Mouse (Mus musculus): ENCODE data around the gene Umad1.

Umad1 gene

DNA sequence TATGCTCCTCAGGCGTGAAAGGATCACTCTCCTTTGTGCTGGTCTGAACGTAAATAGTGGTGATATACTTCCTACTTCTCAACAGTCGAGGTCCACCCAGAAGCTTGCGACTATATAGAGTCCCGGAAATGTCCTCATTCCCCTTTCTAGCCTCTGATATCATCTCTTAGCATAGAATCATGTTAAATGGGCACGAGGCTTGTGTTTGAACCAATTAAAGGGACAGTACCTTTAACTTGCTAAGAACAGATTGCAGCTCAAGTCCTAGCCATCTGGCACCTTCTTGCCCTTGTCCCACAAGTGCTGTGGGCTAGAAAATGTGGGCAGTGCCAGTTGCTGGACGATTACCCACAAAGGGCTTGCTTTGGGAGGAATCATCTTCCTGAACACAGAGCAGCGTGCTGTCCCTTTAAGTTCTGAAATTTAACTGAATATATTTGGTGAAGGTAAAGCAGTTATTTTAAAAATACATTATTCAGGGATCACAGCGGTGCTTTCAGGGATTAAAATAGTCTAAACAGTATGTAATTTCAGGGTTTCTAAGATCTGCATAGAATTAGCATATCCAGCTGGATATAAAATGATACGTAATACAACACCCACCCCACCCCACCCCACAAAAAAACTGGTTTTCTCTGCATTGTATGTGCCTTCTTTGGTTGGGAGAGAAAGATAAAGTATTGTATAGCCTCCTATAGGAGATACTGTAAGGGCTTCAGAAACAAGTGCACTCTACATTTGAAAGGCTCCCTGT lies 153.9 kb downstream of the Umad1 start:
- in situ Hi-C loops (cut with MboI, MseI), result no loop called here

DNA sequence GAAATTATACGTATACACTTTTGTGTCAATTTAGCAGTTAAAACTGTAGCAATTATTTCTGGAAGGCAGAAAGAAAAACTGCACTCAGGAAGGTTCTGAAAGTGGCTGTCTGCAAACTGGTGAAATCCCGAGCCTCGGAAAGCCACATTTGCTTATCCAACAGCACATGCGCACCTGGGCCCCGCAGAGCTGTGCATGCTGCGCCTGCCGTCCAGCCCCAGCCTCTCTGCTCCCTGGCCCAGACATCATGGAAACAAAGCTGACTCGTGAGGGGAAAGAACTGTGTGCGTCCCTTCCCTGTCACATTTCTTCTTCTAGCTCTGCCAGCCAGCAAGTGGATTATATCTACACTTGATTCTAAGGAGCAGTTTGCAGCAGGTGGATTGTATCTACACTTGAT lies 154.9 kb downstream of the Umad1 start:
- in situ Hi-C loops (cut with MboI, MseI), result no loop called here

DNA sequence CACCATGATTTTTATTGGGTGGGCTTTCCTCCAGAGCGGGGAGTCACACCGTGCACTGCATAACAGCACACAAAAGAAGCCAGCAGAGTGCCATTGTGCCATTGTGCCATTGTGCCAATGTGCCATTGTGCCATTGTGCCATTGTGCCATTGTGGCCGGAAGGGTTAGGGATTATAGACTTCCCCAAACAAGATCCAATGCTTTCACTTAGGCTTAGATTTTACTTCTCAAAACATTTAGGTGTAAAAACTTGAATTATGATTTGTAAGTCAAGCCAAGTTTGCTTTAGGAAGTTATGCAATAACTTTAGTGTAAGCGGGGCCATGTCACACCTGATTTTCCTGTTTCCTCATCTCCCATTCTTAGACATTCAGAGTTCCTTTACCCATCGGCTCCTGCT lies 156.7 kb downstream of the Umad1 start:
- in situ Hi-C loops (cut with MboI, MseI), result no loop called here

DNA sequence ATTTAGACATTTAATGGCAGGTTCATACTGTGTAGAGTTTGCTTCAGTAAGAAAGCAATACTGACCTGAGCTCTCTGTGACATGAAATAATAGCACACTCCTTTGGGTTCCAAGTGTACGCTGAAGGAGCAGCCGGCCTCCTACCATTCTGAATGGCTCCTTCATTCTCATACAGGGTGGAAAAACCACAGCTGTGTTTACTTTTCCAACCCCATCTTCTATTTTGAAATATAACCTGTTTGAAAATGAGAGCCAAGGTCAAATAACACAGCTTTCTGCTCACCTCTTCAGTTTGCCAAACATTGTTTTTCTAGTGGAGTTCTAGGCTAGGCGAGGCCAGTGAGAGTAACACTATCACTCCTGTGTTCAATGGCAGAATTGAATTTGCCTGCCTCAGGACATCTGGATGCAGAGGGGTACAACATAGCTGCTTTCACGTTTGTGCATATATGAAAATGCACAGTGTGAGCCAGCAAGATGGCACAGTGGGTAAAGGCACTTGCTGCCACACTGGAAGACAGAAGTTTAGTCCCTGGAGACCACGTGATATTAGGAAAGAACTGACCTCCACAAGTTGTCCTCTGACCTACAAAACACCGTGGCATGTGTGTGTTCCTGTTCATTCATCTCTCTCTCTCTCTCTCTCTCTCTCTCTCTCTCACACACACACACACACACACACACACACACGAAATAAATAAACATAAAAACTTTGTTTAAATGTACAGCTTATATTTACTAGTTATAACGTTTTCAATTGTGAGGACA lies 157.9 kb downstream of the Umad1 start:
- in situ Hi-C loops (cut with MboI, MseI), result no loop called here

DNA sequence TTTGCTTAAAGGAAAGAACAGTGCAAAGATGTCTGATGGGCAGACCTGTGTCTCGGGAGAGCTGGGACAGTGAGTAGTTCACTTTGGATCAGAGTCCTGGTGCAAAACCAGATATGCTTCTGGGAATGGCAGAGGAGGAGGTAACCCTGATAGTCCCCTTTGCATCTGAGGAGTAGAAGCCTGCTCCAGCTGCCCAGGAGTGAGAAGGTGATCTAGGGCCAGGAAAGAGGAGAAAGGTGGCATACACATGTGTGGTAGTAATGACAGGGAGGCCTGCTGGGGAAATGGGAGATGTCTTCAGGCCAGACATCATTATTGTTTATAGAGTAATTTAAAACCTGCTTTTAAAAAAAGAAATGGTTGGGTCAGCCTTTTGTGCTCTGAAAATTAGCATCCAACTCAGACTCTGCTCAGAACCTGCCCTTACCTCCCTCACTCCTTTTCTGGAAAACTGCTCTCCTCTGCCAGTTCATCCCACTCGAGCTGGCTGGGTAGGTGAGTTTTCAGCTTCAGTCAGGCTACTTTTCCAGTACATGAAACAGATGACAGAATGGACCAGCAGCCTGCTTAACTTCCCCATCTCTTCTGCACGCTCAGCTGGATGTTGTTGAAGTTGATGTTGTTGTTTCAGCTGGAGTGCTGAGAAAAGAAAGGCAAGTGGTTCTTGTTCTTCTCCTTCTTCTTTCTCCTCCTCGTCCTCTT lies 160.5 kb downstream of the Umad1 start:
- in situ Hi-C loops (cut with MboI, MseI), result no loop called here

DNA sequence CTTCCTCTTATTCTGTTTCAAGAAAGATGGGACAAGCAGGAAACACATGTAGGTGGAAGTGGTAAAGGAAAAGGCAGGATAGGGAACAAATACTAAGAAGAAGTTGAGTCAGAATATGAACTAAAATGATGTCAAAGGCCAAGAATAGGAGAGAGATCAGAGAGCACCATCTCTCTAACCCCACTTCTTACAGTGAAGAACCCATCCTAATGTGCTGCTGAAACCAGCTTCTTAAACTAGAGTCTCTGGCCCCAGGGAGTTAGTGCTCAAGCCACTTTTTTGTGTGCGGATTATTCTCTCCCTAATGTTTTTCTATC lies 161.1 kb downstream of the Umad1 start:
- in situ Hi-C loops (cut with MboI, MseI), result no loop called here

DNA sequence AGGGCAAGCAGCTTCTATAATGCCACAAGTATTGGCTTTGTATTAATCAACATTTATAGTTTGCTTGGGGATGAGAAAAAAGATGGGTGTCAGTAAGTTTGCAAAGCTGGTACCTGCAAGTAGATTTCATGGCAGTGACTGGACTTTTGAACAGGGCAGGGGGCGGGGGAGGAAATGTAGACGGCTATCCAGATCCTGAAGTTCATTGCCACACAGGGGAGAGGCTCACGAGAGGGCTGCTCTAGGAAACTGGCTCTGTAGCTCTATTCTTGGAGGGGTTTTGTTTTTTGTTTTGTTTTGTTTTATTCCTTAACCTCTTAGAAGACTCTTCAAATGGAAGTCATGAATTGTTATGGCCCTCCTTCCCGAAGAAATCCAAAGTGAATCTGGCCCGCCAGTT lies 162.3 kb downstream of the Umad1 start:
- in situ Hi-C loops (cut with MboI, MseI), result no loop called here

DNA sequence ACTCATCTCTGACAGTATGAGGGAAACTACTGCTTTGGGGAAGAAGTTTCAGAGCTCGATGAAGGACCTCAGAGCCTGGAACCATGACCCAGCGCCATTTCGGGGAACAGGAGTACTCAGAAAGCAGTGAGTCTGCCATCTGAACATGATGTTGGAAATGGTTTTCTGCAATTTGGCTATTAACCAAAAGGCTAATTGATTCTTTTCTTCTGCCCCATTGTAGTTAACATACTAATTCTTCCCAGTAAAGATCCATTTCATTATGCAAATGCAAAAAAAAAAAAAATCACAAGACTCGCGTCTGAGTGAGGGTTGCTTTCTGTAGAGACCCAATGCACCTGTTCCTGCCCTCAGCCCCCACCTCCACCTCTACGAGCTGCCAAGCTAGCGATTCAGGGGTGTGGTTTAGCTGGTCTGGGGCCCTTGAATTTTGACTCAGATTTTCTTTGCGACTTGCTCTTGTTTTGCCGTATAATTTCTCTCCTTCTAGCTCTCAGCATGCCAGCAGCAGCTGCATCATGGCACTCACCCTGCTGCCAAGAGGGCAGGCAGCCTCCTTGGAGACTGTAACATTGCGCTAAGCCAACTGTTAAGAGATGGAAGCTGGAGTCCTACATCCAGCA lies 163.0 kb downstream of the Umad1 start:
- in situ Hi-C loops (cut with MboI, MseI), result no loop called here

DNA sequence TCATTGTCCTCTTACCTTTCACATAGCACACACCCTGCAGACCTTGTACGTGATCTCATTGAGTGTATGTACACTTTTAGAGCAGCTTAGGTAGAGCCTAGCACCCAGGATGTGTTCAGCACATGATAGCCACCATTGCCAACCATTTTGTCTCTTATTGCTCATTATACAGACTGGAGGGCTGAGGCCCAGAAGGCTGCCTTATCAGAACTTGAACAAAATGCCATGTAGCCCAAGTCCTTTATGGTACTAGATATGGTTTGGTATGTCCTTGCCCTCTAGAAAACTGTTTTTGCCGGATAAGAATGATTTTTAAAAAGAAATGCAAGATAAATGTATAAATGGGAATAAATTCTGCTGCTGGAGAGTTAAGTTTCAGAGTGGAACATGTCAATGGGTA lies 164.1 kb downstream of the Umad1 start:
- in situ Hi-C loops (cut with MboI, MseI), result no loop called here

DNA sequence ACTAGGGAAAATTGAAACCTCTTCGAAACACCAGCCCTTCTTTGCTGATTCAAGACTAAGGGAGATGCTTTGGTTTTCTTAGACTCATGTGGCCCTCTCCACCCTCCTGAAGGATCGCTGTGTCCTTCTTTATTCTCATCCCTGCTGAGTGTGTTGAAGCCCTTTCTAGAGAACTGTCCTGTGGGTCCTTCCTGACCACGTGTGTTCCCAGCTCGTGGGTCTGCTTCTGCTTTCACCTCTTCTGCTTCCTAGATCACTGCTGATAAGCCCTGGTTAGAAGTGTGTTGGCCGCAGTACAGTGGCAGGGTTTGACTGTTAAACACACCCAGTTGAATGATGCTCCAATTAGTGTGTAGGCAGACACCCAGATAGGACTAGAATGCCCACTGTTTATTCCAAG lies 168.6 kb downstream of the Umad1 start:
- in situ Hi-C loops (cut with MboI, MseI), result no loop called here

DNA sequence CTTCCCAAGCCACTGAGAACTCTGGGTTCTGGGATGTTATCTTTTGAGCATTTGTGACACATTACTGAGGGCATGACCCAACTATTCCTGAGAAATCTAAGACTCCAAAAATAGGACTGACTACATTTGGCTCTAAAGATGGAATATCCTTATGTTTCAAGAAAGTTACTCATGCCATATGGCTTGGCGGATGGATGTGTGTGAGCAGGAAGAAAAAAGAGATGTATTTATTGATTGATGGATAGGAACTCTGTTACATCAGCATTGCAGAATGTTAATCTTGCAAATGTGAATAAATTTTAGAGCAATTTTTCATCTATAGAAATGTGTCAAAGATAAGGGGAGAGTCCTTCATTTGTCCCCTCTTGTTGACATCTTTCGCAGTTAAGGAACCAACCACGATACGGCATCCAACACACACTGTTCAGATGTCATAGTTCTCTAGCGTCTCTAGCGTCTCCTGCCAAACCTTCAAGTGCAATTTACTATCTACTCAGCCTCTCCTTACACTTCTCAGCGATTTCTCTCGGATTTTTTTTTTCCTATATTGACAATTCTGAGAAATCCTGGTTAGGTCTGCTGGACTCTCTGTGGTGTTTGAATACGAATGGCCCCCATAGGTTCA lies 171.6 kb downstream of the Umad1 start:
- in situ Hi-C loops (cut with MboI, MseI), result no loop called here

DNA sequence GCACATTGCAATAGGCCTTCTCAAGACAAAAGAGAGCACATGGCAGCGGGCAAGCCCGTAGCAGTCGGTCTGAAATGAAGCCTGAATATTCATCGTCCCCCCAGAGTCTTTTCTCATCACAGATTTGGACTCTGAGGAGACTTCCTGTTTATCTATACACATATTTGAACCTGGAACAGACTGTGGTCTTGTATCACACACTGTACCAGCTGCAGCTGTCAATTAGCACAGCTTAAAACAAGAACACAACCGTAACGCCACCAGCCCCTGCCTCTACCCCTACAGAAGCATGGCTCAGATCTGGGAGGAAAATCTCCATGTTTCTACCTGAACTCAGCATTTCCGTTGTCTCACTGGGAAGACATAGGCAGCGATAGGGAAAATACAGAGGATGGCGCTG lies 174.1 kb downstream of the Umad1 start:
- in situ Hi-C loops (cut with MboI, MseI), result no loop called here

DNA sequence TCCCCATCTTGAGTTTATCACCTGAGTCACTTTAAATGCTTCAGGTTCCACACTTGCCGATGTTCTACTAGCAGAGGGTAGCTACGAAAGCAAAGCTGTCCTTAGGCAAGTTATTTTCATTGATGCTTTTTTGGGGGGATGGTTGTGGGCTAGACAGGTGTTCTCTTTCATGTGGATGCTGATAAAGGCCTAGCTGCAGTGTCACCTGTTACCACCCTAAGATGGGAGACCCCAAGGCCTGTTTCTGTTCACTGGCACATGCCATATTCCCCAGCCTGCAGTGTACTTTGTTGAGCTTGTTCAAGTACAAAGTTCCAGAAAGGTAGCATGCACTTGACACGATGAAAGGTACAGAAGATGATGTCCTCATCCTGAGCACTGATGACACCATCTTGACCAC lies 178.8 kb downstream of the Umad1 start:
- in situ Hi-C loops (cut with MboI, MseI), result no loop called here

DNA sequence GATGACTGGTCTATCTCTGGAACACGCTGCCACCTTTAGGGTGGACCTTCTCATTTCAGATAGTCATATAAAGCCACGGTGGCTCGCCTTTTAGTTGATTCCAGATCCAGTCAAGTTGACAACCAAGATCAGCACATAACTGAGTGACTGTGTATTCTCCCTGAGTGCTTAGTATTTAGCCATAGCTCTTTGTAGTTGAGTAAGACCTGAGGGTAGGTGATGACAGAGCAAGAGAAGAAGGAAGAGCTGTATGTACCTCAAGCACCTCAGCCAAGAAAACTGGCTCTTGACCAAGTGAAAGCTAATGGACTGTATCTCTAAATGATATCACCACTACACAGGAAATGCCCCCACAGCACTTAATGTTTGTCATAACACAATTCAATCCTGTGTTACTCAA lies 182.7 kb downstream of the Umad1 start:
- in situ Hi-C loops (cut with MboI, MseI), result no loop called here

DNA sequence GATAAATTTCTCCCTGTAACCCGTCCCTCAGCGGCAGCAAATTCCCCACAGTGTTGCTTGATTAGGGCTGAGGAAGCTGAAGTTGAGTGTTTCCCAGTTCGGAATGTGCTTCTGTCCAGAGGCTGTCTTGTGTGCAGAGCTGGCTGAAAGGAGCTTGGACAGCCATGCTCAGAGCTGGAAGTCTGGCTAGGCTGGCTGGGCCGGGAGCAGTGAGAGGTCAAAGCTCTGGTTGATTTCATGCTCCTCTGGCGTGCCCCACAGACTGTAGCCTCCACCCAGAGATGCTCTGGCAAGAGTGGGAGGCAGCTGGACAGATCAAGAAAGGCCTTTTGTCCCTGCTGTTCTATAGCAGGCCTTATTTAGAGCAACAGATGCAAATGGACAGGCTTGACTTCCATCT lies 187.7 kb downstream of the Umad1 start:
- in situ Hi-C loops (cut with MboI, MseI), result no loop called here

DNA sequence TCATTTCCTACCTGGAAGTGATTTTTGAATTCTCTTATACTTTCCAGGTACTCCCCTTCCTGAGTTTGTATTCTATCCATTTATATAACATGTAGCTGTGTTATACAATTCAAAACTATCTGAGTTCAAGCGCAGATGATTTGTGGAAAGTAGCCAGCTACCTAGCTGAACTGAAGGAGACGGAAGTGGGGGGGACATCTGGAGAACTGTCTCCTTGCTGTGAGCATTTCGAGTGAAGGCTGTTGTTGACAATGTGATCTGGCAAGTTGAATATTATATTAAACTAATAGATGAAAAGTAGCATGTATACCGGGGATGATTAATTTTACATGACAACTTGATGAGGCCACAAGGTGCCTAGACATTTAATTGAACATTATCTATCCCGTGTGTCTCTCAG lies 196.5 kb downstream of the Umad1 start:
- in situ Hi-C loops (cut with MboI, MseI), result no loop called here

DNA sequence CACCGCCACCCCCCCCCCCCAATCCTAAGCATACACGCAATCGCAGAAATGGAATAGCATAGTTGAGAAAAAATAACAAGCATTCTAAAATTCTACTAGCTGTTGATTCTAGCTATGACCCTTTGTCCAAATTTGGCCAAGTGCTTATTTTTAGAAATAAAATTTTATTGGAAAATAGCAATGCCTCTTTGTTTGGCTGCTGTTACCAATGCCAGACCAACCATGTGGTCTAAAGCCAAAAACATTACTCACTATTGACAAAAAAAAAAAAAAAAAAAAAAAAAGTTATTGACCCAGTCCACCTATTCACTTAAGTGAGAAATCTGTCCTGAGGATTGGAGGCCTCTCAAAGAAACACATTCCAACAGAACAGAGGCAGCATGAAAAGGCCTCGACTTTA lies 199.5 kb downstream of the Umad1 start:
- in situ Hi-C loops (cut with MboI, MseI), result no loop called here

DNA sequence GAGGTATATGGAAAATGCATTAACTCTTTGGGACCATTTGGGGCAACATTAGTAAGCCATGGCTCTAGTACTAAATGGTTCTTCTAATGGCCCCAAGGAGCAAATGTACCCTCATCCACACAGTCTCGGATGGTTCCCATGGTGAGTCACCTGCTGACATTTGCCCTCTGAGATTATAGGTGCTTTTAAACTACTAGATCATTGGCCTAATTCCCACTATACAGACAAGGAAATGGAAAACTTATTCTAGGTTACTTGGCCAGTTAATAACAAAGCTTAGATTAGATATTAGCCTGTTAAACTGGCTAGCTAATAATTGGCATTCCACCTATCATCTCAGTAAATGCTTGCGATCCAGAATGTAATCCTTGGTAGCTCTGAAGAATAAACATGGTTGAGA lies 203.4 kb downstream of the Umad1 start:
- in situ Hi-C loops (cut with MboI, MseI), result no loop called here

DNA sequence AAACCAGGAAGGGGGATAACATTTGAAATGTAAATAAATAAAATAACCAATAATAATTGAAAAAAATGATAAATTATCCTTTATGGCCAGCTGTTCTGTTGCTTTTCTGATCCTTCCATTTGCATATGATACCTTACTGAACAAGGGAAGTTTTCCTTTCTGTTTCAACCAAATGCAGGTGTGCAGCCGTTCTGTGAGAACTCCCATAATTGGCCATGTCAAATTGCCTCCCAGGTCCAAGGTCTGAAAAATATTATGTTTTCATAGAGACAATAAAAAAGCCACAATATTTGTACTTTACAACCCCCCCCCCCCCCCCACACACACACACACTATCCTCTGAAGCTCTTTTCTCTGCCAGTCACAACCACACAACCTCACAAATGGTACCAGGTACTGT lies 206.3 kb downstream of the Umad1 start:
- in situ Hi-C loops (cut with MboI, MseI), result no loop called here

DNA sequence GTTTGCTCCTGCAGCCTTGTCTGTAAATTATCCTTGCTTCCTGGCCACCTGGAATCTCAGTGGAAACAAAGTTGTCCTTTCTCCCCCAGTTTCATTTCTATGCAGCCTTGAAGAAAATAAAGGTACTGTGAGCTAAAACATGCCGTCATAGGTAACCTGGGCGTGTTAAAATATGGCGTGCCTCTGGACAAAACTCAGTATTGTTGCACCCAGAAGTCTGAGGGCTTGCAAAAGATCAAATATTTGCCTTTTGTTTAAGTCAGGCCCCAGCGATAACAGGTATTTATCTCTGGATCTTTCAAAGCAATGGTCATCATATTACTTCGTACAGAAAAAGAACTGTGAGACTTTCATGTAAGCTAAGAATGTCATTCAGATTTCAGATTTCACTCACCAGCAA lies 206.9 kb downstream of the Umad1 start:
- in situ Hi-C loops (cut with MboI, MseI), result no loop called here

DNA sequence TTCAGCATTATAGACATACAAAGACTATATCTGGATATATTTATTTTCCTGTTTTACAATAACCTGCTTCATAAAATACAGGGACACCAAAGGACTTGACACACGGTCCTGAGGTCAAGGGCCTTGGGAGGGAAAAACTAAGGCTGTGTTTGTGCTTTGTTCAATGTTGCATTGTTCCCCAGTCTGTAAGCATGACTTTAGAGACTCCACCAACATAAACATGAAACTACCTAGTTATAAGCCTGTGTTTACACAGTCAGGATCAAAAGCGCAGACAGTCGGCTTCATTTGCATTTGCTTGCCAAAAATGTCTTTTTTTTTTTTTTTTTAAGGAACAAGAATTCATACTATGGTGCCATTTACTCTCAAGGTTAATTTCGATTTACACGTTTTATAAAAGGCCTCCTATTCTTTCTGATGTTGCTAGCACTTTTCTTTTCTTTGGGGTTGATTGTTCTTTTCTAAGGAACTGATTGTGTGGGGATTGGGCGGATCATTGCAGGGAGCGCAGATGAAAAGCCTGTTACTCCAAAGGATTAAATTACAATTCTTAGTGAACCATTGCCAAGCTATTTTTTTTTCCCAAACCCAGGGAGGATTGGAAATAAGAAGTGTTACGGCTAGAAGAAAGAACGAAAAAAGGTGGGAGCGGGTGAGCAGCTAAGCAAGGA lies 208.7 kb downstream of the Umad1 start:
- in situ Hi-C loops (cut with MboI, MseI), result no loop called here

DNA sequence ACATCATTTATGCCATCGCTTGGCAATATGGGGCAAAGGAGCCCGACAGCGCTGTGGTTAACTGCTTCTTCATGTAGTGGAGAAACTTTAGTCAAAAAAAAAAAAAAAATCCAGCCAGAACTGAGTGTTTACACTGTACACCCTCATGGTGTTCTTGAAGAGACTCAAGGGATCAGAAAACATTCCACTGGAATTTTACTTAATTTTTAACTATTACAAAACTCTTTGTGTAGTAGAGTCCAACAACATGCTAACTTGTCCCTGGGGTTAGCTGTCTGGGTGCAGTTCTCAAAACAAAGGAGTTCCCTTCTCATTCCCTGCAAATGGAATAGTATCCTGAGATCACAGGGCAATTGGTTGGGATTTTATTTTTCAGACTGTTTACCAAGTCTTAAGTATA lies 210.8 kb downstream of the Umad1 start:
- in situ Hi-C loops (cut with MboI, MseI), result no loop called here

Data from T-helper 1 cell (primary cell).